Mouse (Mus musculus): ENCODE results near the gene Kcnj6.

DNA sequence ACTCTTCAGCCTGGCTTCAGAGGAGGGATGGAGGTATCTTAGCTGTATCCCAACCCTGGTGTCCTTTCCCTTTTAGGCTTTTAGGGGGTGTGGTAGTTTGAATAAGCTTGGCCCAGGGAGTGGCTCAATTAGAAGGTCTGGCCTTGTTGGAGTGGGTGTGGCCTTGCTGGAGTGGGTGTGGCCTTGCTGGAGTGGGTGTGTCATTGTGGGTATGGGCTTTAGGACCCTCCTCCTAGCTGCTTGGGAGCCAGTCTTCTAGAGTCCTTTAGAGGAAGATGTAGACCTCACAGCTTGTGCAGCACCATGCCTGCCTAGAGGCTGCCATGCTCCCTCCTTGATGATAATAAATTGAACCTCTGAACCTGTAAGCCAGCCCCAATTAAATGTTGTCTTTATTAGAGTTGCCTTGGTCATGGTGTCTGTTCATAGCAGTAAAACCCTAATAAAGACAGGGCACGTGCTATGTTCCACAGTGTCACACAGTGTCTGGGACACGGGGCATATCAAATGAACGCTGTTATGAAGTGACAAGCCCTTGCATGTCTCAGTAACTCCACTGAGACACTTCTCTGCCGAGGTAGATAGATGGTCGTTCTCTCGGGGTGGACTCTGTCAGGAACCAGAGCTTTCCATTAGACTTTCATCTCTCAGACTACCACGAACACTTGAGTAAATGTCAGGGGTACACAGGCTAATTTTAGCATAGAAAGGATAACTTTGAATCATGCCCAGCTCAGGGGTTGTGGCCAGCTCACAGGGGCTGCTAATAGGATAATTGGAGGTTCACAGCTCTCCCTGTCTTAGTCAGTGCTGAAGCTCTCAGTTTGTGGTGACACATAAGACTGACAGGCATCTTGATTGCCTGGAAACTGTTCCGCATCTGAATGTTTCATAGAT, 260.8 kb downstream of the Kcnj6 start:
- no peak for TF ChIP-seq CTCF (conservative IDR thresholded peaks at IDR 0.05; ENCODE audit: low read length)
- TF ChIP-seq NANOG (IDR thresholded peaks at IDR 0.05; ENCODE audit: borderline replicate concordance, low read length), result no peak

Data from E14TG2a.4 (cell line).